Mouse (Mus musculus): Measurements from ENCODE around the gene Etfb. TPM values are rescaled to one million over a fixed set of nuclear protein-coding genes. Genes with fewer than 3 reads are reported as not detected.

Etfb gene
- total and polyA plus RNA-seq, 3 experiments, result 147 to 201 (median 201) TPM

- Histone ChIP-seq H3K9ac (ENCODE audit: insufficient read depth, low read depth) (no peak overlapping the region), H3K4me3 (replicated peaks in 1 of 3; ENCODE audit: low read depth in 2 of 3, low read length in 2 of 3, poor library complexity in 1 of 3) (no peak overlapping the region), H3K27ac (ENCODE audit: insufficient read depth, low read depth) (no peak overlapping the region), H3K79me2 (replicated peaks; ENCODE audit: control insufficient read depth, extremely low read depth, insufficient read depth, poor library complexity, severe bottlenecking) (no peaks in the 10 kb centered on the region), H3K36me3 (replicated peaks in 1 of 2; ENCODE audit: control insufficient read depth in 1 of 2, insufficient read depth in 1 of 2, low read length in 1 of 2) (no peaks in the 10 kb centered on the region), H3K9me3 (replicated peaks; ENCODE audit: low read length) (peaks cover 2% of the 10 kb centered on the region), H3K27me3 (replicated peaks) (no peaks in the 10 kb centered on the region), H3K4me2 (ENCODE audit: insufficient read depth, low read depth, poor library complexity, severe bottlenecking) (no peak overlapping the region), H3K4me1 (ENCODE audit: control insufficient read depth in 1 of 2, insufficient read depth in 2 of 2) (peaks cover 0 to 36% of the 10 kb centered on the region in 2 experiments; a peak in 2 of 4 replicates)
- dilution Hi-C loops (cut with MboI; ENCODE audit: extremely low pct_ligation_motif_present, extremely low pct_unique_long_range_greater_than_20kb, low sequenced_read_pairs), result no loop called here
- no peak for DNase-seq (ENCODE audit: extremely low read depth)
- TF ChIP-seq MAFK (IDR thresholded peaks at IDR 0.05; ENCODE audit: insufficient replicate concordance, low read length), result no peak
- TF ChIP-seq MYC (IDR thresholded peaks at IDR 0.05; ENCODE audit: low read depth, low read length), result no peak
- in situ Hi-C loops (cut with MboI; ENCODE audit: low pct_ligation_motif_present, low pct_unique_long_range_greater_than_20kb, low sequenced_read_pairs), result no loop called here
These were observed 44.4 kb upstream of the Etfb start for GRCm38 (mm10) chr7:43399501-43399900.

- no peaks in the 10 kb centered on the region for H3K36me3 ChIP-seq (replicated peaks in 1 of 2; ENCODE audit: control insufficient read depth in 1 of 2, insufficient read depth in 1 of 2, low read length in 1 of 2)
- in situ Hi-C loops (cut with MboI; ENCODE audit: low pct_ligation_motif_present, low pct_unique_long_range_greater_than_20kb, low sequenced_read_pairs), result loop anchor here (25.0 kb wide), 1 partner anchor 1385 kb away; no protein-coding TSS in a partner anchor
- TF ChIP-seq MXI1 (IDR thresholded peaks at IDR 0.05; ENCODE audit: low read depth, low read length), result no peak
- TF ChIP-seq TBP (conservative IDR thresholded peaks at IDR 0.05; ENCODE audit: low read depth, low read length), result no peak
- TF ChIP-seq MEF2A (IDR thresholded peaks at IDR 0.05; ENCODE audit: borderline replicate concordance, low read depth, low read length), result no peak
- TF ChIP-seq NELFE (IDR thresholded peaks at IDR 0.05; ENCODE audit: low read depth, low read length), result no peak
- no peak for TF ChIP-seq ETS1 (conservative IDR thresholded peaks at IDR 0.05; ENCODE audit: low read depth, low read length)
- TF ChIP-seq KAT2A (IDR thresholded peaks at IDR 0.05; ENCODE audit: insufficient replicate concordance, low read length), result no peak
- DNase-seq (ENCODE audit: extremely low read depth), result no peak
- H3K9me3 ChIP-seq (replicated peaks; ENCODE audit: low read length), result peaks cover 2% of the 10 kb centered on the region
- H3K4me3 ChIP-seq (replicated peaks in 1 of 3; ENCODE audit: low read depth in 2 of 3, low read length in 2 of 3, poor library complexity in 1 of 3), result no peak overlapping the region
- H3K27ac ChIP-seq (ENCODE audit: insufficient read depth, low read depth), result no peak overlapping the region
- H3K4me2 ChIP-seq (ENCODE audit: insufficient read depth, low read depth, poor library complexity, severe bottlenecking), result no peak overlapping the region
- peaks cover 7 to 20% of the 10 kb centered on the region in 2 experiments; a peak in 3 of 4 replicates for H3K4me1 ChIP-seq (ENCODE audit: control insufficient read depth in 1 of 2, insufficient read depth in 2 of 2)
- dilution Hi-C loops (cut with MboI; ENCODE audit: extremely low pct_ligation_motif_present, extremely low pct_unique_long_range_greater_than_20kb, low sequenced_read_pairs), result no loop called here
- no peak overlapping the region for H3K9ac ChIP-seq (ENCODE audit: insufficient read depth, low read depth)
- no peaks in the 10 kb centered on the region for H3K27me3 ChIP-seq (replicated peaks)
- no peaks in the 10 kb centered on the region for H3K79me2 ChIP-seq (replicated peaks; ENCODE audit: control insufficient read depth, extremely low read depth, insufficient read depth, poor library complexity, severe bottlenecking)
These were observed 41.2 kb upstream of the Etfb start for GRCm38 (mm10) chr7:43402718-43403117.

- peaks cover 16 to 30% of the 10 kb centered on the region in 2 experiments for H3K36me3 ChIP-seq (replicated peaks in 1 of 2; ENCODE audit: control insufficient read depth in 1 of 2, insufficient read depth in 1 of 2, low read length in 1 of 2)
- no peaks in the 10 kb centered on the region for H3K9me3 ChIP-seq (replicated peaks; ENCODE audit: low read length)
- dilution Hi-C loops (cut with MboI; ENCODE audit: extremely low pct_ligation_motif_present, extremely low pct_unique_long_range_greater_than_20kb, low sequenced_read_pairs), result no loop called here
- no peak overlapping the region for H3K9ac ChIP-seq (ENCODE audit: insufficient read depth, low read depth)
- peaks cover 14 to 38% of the 10 kb centered on the region in 2 experiments for H3K4me1 ChIP-seq (ENCODE audit: control insufficient read depth in 1 of 2, insufficient read depth in 2 of 2)
- H3K79me2 ChIP-seq (replicated peaks; ENCODE audit: control insufficient read depth, extremely low read depth, insufficient read depth, poor library complexity, severe bottlenecking), result peaks cover 10% of the 10 kb centered on the region; the same call in 1 of the 2 replicates
- H3K27ac ChIP-seq (ENCODE audit: insufficient read depth, low read depth), result no peak overlapping the region; the same call in 1 of the 2 replicates
- peak; percentile 37; the same call in 1 of the 2 replicates for TF ChIP-seq TBP (conservative IDR thresholded peaks at IDR 0.05; ENCODE audit: low read depth, low read length)
- TF ChIP-seq NELFE (IDR thresholded peaks at IDR 0.05; ENCODE audit: low read depth, low read length), result no peak
- in situ Hi-C loops (cut with MboI; ENCODE audit: low pct_ligation_motif_present, low pct_unique_long_range_greater_than_20kb, low sequenced_read_pairs), result loop anchor here (25.0 kb wide), 1 partner anchor 1380 kb away; no protein-coding TSS in a partner anchor
- H3K4me2 ChIP-seq (ENCODE audit: insufficient read depth, low read depth, poor library complexity, severe bottlenecking), result no peak overlapping the region
- H3K4me3 ChIP-seq (replicated peaks in 1 of 3; ENCODE audit: low read depth in 2 of 3, low read length in 2 of 3, poor library complexity in 1 of 3), result peak overlapping the region in 2 of 3 experiments; percentile 67 to 69
- no peaks in the 10 kb centered on the region for H3K27me3 ChIP-seq (replicated peaks)
- DNase-seq (ENCODE audit: extremely low read depth), result peak; percentile 79
These were observed 36.3 kb upstream of the Etfb start for GRCm38 (mm10) chr7:43407573-43407972.

Measured in CH12.LX (cell line).